In genomic region chr11:34348287-34348918, GRCm38 (mm10) we compare ENCODE assay signal across 9 mouse cellular contexts. TPM values are rescaled to one million over a fixed set of nuclear protein-coding genes. Genes with fewer than 3 reads are reported as not detected.
DNase-seq lines count a peak whose midpoint lies in the region; ATAC-seq and TF ChIP-seq lines count a peak whose summit lies in the region.
"Had no signal": no experiment of that assay in that cellular context is flagged by ENCODE, and none has a peak within 500 bp of the region (broad histone marks: within the 10 kb centered on the region; RNA-seq: fewer than 3 reads in every experiment).

No protein-coding gene starts in this region.

- H3K4me1 ChIP-seq in lung, embryonic 14.5 days (ENCODE audit: insufficient read depth) = no peaks in the 10 kb centered on the region
- no peaks in the 10 kb centered on the region for H3K4me1 ChIP-seq in liver, postnatal 0 days (ENCODE audit: insufficient read depth)
- H3K4me1 ChIP-seq: stomach, embryonic 15.5 days had no signal

- TF ChIP-seq EP300 in liver, postnatal 0 days (IDR thresholded peaks at IDR 0.05; ENCODE audit: low read depth) = no peak

- H3K9me3 ChIP-seq in lung, embryonic 14.5 days (ENCODE audit: low read depth, low read length) = no peaks in the 10 kb centered on the region
- no peaks in the 10 kb centered on the region for H3K9me3 ChIP-seq in liver, postnatal 0 days (ENCODE audit: low read length)
- H3K9me3 ChIP-seq: stomach, embryonic 15.5 days had no signal

- no peaks in the 10 kb centered on the region for H3K36me3 ChIP-seq in lung, embryonic 14.5 days (ENCODE audit: insufficient read depth)
- no peaks in the 10 kb centered on the region for H3K36me3 ChIP-seq in liver, postnatal 0 days (replicated peaks; ENCODE audit: insufficient read depth, low read length)
- H3K36me3 ChIP-seq: stomach, embryonic 15.5 days had no signal

- H3K4me3 ChIP-seq in lung, embryonic 14.5 days (ENCODE audit: low read depth, low read length) = no peak overlapping the region
- H3K4me3 ChIP-seq in liver, postnatal 0 days (ENCODE audit: low read depth, low read length) = no peak overlapping the region
- H3K4me3 ChIP-seq: stomach, embryonic 15.5 days had no signal

- WGBS in lung, embryonic 14.5 days = 31% methylated on average over 4 of the region's 4 CpGs
- 65% methylated on average over 4 of the region's 4 CpGs for WGBS in liver, postnatal 0 days (ENCODE audit: insufficient replicate concordance)

- intact Hi-C loops in gastrocnemius, postnatal 14 days (cut with DNase I; ENCODE audit: low total_unique reads) = no loop called here

- no peak for TF ChIP-seq CTCF in lung, embryonic 14.5 days (IDR thresholded peaks at IDR 0.05; ENCODE audit: low read depth)
- TF ChIP-seq CTCF in liver, postnatal 0 days (IDR thresholded peaks at IDR 0.05; ENCODE audit: low read depth) = no peak

- H3K27ac ChIP-seq in lung, embryonic 14.5 days (ENCODE audit: low read depth) = no peak overlapping the region
- H3K27ac ChIP-seq in liver, postnatal 0 days (ENCODE audit: low read depth) = no peak overlapping the region
- H3K27ac ChIP-seq: stomach, embryonic 15.5 days had no signal

- H3K9ac ChIP-seq in lung, embryonic 14.5 days = no peak overlapping the region
- H3K9ac ChIP-seq in liver, postnatal 0 days (replicated peaks) = no peak overlapping the region
- H3K9ac ChIP-seq: stomach, embryonic 15.5 days had no signal

- no peak overlapping the region for H3K4me2 ChIP-seq in lung, embryonic 14.5 days
- no peak overlapping the region for H3K4me2 ChIP-seq in liver, postnatal 0 days (ENCODE audit: low read depth, low read length)
- H3K4me2 ChIP-seq: stomach, embryonic 15.5 days had no signal

- DNase-seq in lung, embryonic 14.5 days = peak; percentile 71
- DNase-seq in lung, adult 18-20 months = no peak
- peak; percentile 6 to 20 for DNase-seq in cerebellum, adult 18-20 months
- peak; percentile 15 for DNase-seq in gastrocnemius, postnatal 14 days
- peak; percentile 16 to 17 for DNase-seq in left cerebral cortex, adult 18-20 months (ENCODE audit: low spot score in 2 of 2)
- DNase-seq in retina, postnatal 7 days (ENCODE audit: low read depth, low spot score) = peak; percentile 23
- DNase-seq in liver, postnatal 0 days = no peak
- no peak for DNase-seq in spleen, adult 12 weeks (ENCODE audit: low spot score)

- ATAC-seq in lung, embryonic 14.5 days (ENCODE audit: insufficient read depth) = peak; percentile 70; the same call in 1 of the 2 replicates
- ATAC-seq in liver, postnatal 0 days = no peak

- no peaks in the 10 kb centered on the region for H3K27me3 ChIP-seq in lung, embryonic 14.5 days (ENCODE audit: insufficient read depth, low read length)
- no peaks in the 10 kb centered on the region for H3K27me3 ChIP-seq in liver, postnatal 0 days (ENCODE audit: insufficient read depth, low read length)
- H3K27me3 ChIP-seq: stomach, embryonic 15.5 days had no signal

RNA-seq across cellular contexts. Expression of gene Fam196b, which starts 33.8 kb away (rescaled TPM):
- polyA plus RNA-seq in lung, embryonic 14.5 days (2014; fragmentation: Nextera tagmentation; extraction: Ambion mirVana) = not detected in 2 replicates
- under 1 TPM; 0.04 to 0.07 TPM for total RNA-seq in gastrocnemius, postnatal 14 days (2021)
- total RNA-seq in left cerebral cortex, adult 18-20 months (2021) = 1 to 10 TPM in 1 of 2 experiments, under 1 TPM in 1; 0.95 to 1.1 TPM
- 0.11 and 0.13 TPM in 2 replicates for polyA plus RNA-seq in liver, postnatal 0 days (2015; fragmentation: Nextera tagmentation; extraction: Ambion mirVana)

Comparison
In these comparisons a context has a peak if more than half of its experiments do, and no peak if none do; other contexts are left out.
1. DNase-seq: peak in lung, embryonic 14.5 days (single experiment), cerebellum, adult 18-20 months (2 of 2), gastrocnemius, postnatal 14 days (single experiment), left cerebral cortex, adult 18-20 months (2 of 2) and retina, postnatal 7 days (single experiment); none in lung, adult 18-20 months (0 of 2), liver, postnatal 0 days (single experiment) and spleen, adult 12 weeks (single experiment).